Mouse (Mus musculus) layer of hippocampus, adult 9-10 months (tissue): Measurements from ENCODE around the gene Il4ra.

Experiments used
- DNase-seq: peaks from one replicate; pipeline ENCODE4 v3.0.0; 2022; ENCODE audit warnings: low spot score

Gene Il4ra

GRCm38 (mm10) chr7:125572737-125573136 lies 20.8 kb downstream of the Il4ra start:
- no peak for DNase-seq

GRCm38 (mm10) chr7:125573849-125574248 lies 21.9 kb downstream of the Il4ra start:
- DNase-seq: no peak

DNA sequence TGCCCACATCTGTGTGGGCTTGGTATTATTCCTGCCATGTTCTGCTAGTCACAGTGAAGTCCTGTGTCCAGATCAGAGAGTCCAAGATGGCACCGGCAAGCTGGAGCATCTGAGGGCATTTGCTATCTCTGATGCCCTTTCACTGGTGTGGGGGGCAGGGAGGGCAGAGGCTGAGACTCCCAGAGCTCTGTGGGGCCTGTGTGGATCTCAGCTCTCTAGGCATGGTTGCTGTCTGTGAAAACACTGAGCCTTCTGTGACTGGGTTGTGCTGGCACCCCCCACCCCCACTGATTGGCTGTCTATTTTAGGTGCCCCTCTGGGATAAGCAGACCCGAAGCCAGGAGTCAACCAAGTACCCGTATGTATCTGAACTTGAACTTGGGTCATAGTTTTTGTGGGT lies 22.9 kb downstream of the Il4ra start:
- no peak for DNase-seq

- DNase-seq: no peak
Measured at GRCm38 (mm10) chr7:125575738-125576540, 24.0 kb downstream of the Il4ra start.

- no peak for DNase-seq
Measured at GRCm38 (mm10) chr7:125576982-125577381, 25.1 kb downstream of the Il4ra start.

GRCm38 (mm10) chr7:125577486-125578088 lies 25.7 kb downstream of the Il4ra start:
- no peak for DNase-seq

GRCm38 (mm10) chr7:125578106-125578505 lies 26.2 kb downstream of the Il4ra start:
- no peak for DNase-seq

DNA sequence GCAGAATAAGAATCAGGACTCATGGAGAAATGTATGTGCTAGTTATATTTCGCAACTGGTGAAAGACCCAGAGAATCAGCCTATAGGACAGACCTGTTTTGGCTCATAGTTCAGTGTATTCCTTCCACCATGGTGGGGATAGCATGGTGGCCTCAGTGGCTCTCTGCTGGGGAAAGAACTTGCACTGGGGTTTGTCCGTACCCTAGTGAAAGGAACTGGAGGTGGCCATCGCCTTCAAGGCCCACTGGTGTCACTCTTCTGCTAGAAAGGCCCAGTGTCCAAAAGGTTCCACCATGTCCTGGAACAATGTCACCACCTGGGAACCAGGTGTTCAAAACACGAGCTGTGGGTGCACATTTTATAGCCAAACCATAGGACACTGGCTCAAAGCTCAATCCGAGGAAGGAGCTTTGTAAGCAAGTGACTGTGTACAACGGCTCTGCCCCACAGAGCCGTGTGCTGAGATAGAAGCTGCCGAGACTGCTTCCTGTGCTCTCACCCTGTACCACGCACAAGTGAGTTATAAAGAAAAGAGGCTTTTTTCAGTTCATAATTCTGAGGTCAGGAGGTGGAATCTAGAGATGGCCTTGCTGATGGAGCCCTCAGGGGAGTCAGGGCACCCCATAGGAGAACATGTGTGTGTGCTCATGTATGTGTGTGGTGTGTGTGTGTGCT lies 27.8 kb downstream of the Il4ra start:
- DNase-seq: no peak

- no peak for DNase-seq
Measured at GRCm38 (mm10) chr7:125580220-125580549, 28.3 kb downstream of the Il4ra start.

DNA sequence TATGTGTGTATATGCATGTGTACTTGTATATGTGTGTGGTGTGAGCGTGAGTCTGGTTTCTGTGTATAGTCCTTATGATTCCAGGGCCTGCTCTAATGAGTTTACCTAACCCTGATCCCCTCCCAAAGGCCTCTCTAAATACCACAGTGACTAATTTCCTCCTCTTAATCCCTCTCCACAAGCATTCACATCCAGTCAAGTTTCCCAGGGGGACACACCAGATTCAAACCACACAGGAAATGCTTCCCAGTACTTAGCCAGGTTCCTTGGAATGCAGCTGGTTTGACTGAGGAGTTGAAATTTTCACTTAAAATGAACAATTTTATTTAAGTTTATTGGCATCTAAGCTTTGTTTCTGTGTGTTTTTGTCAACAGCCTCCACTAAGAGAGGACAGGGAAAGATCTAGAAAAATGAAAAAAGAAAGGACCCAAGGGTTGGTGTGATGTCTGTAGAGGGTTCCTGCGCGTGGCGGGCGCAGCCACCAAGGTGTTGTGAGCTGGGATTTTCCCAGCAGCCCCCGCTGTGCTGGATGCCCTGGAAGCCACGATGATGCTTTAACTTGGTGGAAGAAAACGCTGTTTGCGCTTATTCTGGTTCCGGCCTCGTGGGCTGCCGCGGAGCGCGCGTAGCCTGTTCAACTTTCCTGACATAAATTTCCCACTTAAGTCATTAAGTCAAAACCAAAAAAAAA lies 28.9 kb downstream of the Il4ra start:
- DNase-seq: no peak

GRCm38 (mm10) chr7:125581317-125581672 lies 29.4 kb downstream of the Il4ra start:
- DNase-seq: peak; percentile 72

- no peak for DNase-seq
Measured at GRCm38 (mm10) chr7:125583325-125584004, 31.5 kb downstream of the Il4ra start.

- DNase-seq: no peak
Measured at GRCm38 (mm10) chr7:125584005-125584369, 32.1 kb downstream of the Il4ra start.

DNA sequence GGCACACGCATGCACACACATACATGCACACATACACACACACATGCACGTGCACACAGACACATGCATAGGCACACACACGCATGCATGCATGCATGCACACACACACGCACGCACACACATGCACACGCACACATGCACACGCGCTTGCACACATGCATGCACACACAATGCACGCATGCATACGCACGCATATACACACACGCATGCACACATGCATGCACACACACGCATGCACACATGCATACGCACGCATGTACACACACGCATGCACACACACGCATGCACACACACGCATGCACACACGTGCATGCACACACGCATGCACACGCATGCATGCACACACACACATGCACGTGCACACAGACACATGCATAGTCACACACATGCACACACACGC lies 34.4 kb downstream of the Il4ra start:
- no peak for DNase-seq

DNA sequence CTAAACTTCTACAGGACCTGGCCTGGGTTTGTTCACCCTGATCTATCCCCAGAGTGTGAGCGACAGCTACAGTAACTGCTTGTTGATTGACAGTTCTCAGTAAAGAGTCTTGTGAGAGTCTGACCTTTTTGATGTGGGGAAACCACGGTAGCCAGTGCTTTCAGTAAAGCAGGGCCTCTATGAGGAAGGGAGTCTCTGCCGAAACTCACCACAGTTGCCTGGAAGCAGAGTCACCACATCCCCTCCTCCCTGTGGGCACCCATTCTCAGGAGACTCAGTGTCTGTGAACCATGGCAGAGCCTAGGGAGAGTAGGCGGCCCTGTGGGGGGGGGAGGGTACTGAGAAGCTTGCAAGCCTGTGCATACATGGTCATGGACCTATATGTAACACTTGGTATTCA lies 36.8 kb downstream of the Il4ra start:
- DNase-seq: no peak

GRCm38 (mm10) chr7:125589896-125590295 lies 38.0 kb downstream of the Il4ra start:
- no peak for DNase-seq

- DNase-seq: no peak
Measured at GRCm38 (mm10) chr7:125593831-125594230, 41.9 kb downstream of the Il4ra start.

- DNase-seq: no peak
Measured at GRCm38 (mm10) chr7:125596406-125596805, 44.5 kb downstream of the Il4ra start.

GRCm38 (mm10) chr7:125597083-125597482 lies 45.2 kb downstream of the Il4ra start:
- DNase-seq: no peak

DNA sequence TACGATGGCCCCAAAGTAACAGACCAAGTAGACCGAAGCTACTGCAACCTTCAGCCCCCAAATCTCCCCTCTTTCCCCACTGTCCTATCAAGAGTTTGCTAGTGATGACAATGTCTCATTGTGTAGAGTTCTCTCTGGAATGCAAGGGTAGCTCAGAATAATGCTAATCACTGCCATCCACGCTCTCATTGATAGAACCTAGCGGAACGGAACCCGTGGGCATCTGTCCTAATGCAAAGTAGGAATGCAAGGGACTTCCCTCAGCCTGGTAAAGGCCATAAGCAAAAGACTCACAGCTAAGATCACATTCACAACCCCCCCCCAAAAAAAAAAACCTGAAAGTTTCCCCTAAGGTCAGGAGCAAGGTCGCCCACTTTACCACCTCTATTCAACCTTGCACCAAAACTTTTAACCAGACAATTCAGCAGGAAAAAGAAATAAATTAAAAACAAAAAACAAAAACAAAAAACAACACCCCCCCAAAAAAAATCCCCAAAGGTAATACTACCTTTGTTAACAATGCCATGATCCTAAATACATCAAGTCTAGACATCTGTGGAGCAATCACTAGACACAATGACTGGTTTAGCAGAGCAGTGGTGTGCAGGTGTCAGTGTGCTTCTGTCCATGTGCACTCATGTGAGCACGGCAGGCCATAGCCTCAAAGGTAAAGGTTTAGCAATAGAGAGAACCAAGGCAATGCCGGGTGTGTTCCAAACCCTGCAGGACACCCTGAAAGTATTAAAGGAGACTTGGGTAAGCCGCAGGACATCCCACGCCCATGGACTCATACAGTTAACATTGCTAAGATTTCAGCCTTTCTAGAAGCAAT lies 45.8 kb downstream of the Il4ra start:
- DNase-seq: no peak

DNA sequence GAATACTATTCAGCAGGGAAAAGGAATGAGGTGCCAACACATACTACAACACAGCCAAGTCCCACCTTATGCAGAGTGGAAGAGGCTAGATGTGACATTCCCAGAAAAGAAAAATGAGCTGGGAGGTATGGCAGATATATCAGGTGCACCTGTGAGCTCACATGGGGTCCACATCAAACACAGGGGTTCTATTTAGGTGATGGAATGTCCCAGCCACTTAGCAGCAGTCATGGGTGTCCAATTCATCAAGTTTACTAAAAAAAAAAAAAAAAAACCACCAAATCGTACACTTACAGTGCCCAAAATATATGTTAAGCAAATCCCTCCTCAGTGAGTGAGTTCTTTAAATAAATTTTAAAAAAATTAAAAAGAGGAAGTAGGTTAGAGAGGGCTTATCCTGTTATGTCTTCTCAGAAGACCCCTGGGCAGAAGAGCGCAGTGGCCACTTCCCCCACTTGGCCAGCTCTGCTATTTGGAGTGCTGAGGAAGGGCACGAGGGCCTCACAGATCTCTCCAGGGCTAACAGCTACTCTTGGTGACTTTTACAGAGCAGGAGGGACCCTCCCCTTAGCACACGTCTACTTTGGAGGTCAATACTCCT lies 47.6 kb downstream of the Il4ra start:
- DNase-seq: no peak
